Mouse (Mus musculus) lung, embryonic 16.5 days (tissue): ENCODE results near the gene Xrcc6. TPM values are rescaled to one million over a fixed set of nuclear protein-coding genes. Genes with fewer than 3 reads are reported as not detected.

Experiments used
- ATAC-seq: fragments of 200-750 bp; cut with Nextera tagmentation; 2 replicates; pipeline ENCODE4 v1.8.0; 2017; ENCODE audit warnings: low read depth, mild to moderate bottlenecking, moderate library complexity
- H3K27ac ChIP-seq: fragments of 300-500 bp; sonication (generic); 2 replicates; pipeline ENCODE4 v1.5.1; 2014; ENCODE audit warnings: mild to moderate bottlenecking, control low read depth, low read length
- H3K27me3 ChIP-seq: fragments of 300-500 bp; sonication (generic); 2 replicates; pipeline ENCODE4 v1.6.1; 2014; ENCODE audit warnings: low read depth, low read length, mixed read lengths; ENCODE audit not compliant: control insufficient read depth, insufficient read depth
- H3K36me3 ChIP-seq: fragments of 300-500 bp; sonication (generic); 2 replicates; pipeline ENCODE4 v1.6.1; 2014; ENCODE audit warnings: low read length; ENCODE audit not compliant: control insufficient read depth, insufficient read depth
- H3K4me1 ChIP-seq: fragments of 300-500 bp; sonication (generic); replicated peaks from 2 replicates; pipeline ENCODE4 v1.6.1; 2014; ENCODE audit warnings: low read length, mixed read lengths; ENCODE audit not compliant: control insufficient read depth, insufficient read depth
- H3K4me2 ChIP-seq: fragments of 300-500 bp; sonication (generic); 2 replicates; pipeline ENCODE4 v1.6.1; 2014; ENCODE audit warnings: low read depth, low read length, control low read depth
- H3K4me3 ChIP-seq: fragments of 300-500 bp; sonication (generic); 2 replicates; pipeline ENCODE4 v1.5.1; 2014; ENCODE audit warnings: mild to moderate bottlenecking, low read length, control low read depth
- H3K9ac ChIP-seq: fragments of 300-500 bp; sonication (generic); 2 replicates; pipeline ENCODE4 v1.6.1; 2014; ENCODE audit warnings: low read length, control low read depth
- H3K9me3 ChIP-seq: fragments of 300-500 bp; sonication (generic); 2 replicates; pipeline ENCODE4 v1.6.1; 2016; ENCODE audit warnings: low read length; ENCODE audit not compliant: control insufficient read depth
- WGBS: fragments of 180-500 bp; shearing (Covaris S2); extraction: QIAGEN DNeasy Blood & Tissue Kit; methylation state at CpG from one replicate; pipeline ENCODE4 v1.1.7; 2014; 5-methylcytosine and 5-hydroxymethylcytosine counted together
- polyA plus RNA-seq: library from polyadenylated mRNA; unstranded; fragments of >200 nt; fragmentation: Nextera tagmentation; extraction: Ambion mirVana; gene quantifications from 2 replicates; pipeline ENCODE4 v1.2.1, GENCODE M21; 2015

Xrcc6 gene
- polyA plus RNA-seq, 1 experiment from 2014 or later: 72.0 TPM

- no peak overlapping the region for H3K27ac ChIP-seq
- H3K9ac ChIP-seq: no peak overlapping the region
- WGBS: 78% methylated on average over 6 of the region's 6 CpGs
- peaks cover 38% of the 10 kb centered on the region for H3K36me3 ChIP-seq
- H3K27me3 ChIP-seq: no peaks in the 10 kb centered on the region
- no peak overlapping the region for H3K4me2 ChIP-seq
- H3K4me3 ChIP-seq: no peak overlapping the region
- ATAC-seq: no peak
- H3K9me3 ChIP-seq: no peaks in the 10 kb centered on the region
- H3K4me1 ChIP-seq: no peaks in the 10 kb centered on the region
Measured at GRCm38 (mm10) chr15:82023965-82024635, 36.5 kb downstream of the Xrcc6 start.

- H3K36me3 ChIP-seq: peaks cover 41% of the 10 kb centered on the region
- H3K4me3 ChIP-seq: no peak overlapping the region
- H3K4me1 ChIP-seq: no peaks in the 10 kb centered on the region
- no peaks in the 10 kb centered on the region for H3K9me3 ChIP-seq
- no peaks in the 10 kb centered on the region for H3K27me3 ChIP-seq
- no peak overlapping the region for H3K27ac ChIP-seq
- 82% methylated on average over 7 of the region's 7 CpGs for WGBS
- ATAC-seq: no peak
- no peak overlapping the region for H3K4me2 ChIP-seq
- H3K9ac ChIP-seq: no peak overlapping the region
Measured at GRCm38 (mm10) chr15:82027276-82027675, 39.6 kb downstream of the Xrcc6 start.

- peaks cover 41% of the 10 kb centered on the region for H3K36me3 ChIP-seq
- H3K27me3 ChIP-seq: no peaks in the 10 kb centered on the region
- H3K4me2 ChIP-seq: no peak overlapping the region
- H3K27ac ChIP-seq: no peak overlapping the region
- H3K9me3 ChIP-seq: no peaks in the 10 kb centered on the region
- H3K4me3 ChIP-seq: no peak overlapping the region
- 81% methylated on average over 7 of the region's 7 CpGs for WGBS
- no peak overlapping the region for H3K9ac ChIP-seq
- H3K4me1 ChIP-seq: no peaks in the 10 kb centered on the region
- ATAC-seq: no peak
Measured at GRCm38 (mm10) chr15:82027726-82028125, 40.1 kb downstream of the Xrcc6 start.

GRCm38 (mm10) chr15:82032386-82032785, 44.8 kb downstream of the Xrcc6 start:
- Histone ChIP-seq H3K9me3 (no peaks in the 10 kb centered on the region), H3K36me3 (peaks cover 18% of the 10 kb centered on the region), H3K4me3 (no peak overlapping the region), H3K27ac (no peak overlapping the region), H3K4me1 (no peaks in the 10 kb centered on the region), H3K27me3 (no peaks in the 10 kb centered on the region), H3K9ac (no peak overlapping the region), H3K4me2 (no peak overlapping the region)
- 85% methylated on average over 7 of the region's 7 CpGs for WGBS
- no peak for ATAC-seq

GRCm38 (mm10) chr15:82033762-82034161, 46.1 kb downstream of the Xrcc6 start, which contains the start of gene Desi1:
Gene Desi1 (minus strand): TSS chr15:82033862.
- Histone ChIP-seq H3K4me2 (no peak within 1 kb of the TSS), H3K9me3 (no peaks in the 10 kb centered on the region), H3K9ac (no peak within 1 kb of the TSS), H3K36me3 (peaks cover 11% of the 10 kb centered on the region), H3K4me3 (no peak within 1 kb of the TSS), H3K27me3 (no peaks in the 10 kb centered on the region), H3K4me1 (no peaks in the 10 kb centered on the region), H3K27ac (no peak within 1 kb of the TSS)
- WGBS: 86% methylated on average over 4 of the region's 4 CpGs
- ATAC-seq: no peak

GRCm38 (mm10) chr15:82035904-82036689, 48.5 kb downstream of the Xrcc6 start:
- H3K9ac ChIP-seq: no peak overlapping the region
- peaks cover 14% of the 10 kb centered on the region for H3K36me3 ChIP-seq
- ATAC-seq: no peak
- no peaks in the 10 kb centered on the region for H3K9me3 ChIP-seq
- no peak overlapping the region for H3K27ac ChIP-seq
- 76% methylated on average over 12 of the region's 12 CpGs for WGBS
- H3K27me3 ChIP-seq: no peaks in the 10 kb centered on the region
- no peaks in the 10 kb centered on the region for H3K4me1 ChIP-seq
- no peak overlapping the region for H3K4me3 ChIP-seq
- no peak overlapping the region for H3K4me2 ChIP-seq

GRCm38 (mm10) chr15:82040650-82041049, 53.0 kb downstream of the Xrcc6 start:
- no peaks in the 10 kb centered on the region for H3K27me3 ChIP-seq
- no peak overlapping the region for H3K4me2 ChIP-seq
- H3K4me3 ChIP-seq: no peak overlapping the region
- H3K4me1 ChIP-seq: 0 out of 2 replicates have a peak, but pooled peaks cover 3% of the 10 kb centered on the region
- no peak overlapping the region for H3K9ac ChIP-seq
- H3K9me3 ChIP-seq: no peaks in the 10 kb centered on the region
- ATAC-seq: 0 out of 2 replicates have a peak, but pooled peaks have one; percentile 57
- H3K27ac ChIP-seq: no peak overlapping the region
- H3K36me3 ChIP-seq: peaks cover 25% of the 10 kb centered on the region
- 82% methylated on average over 1 of the region's 1 CpGs for WGBS

- Histone ChIP-seq H3K4me2 (no peak overlapping the region), H3K27me3 (no peaks in the 10 kb centered on the region), H3K4me3 (no peak overlapping the region), H3K9ac (no peak overlapping the region), H3K4me1 (peaks cover 9% of the 10 kb centered on the region; the same call in 1 of the 2 replicates), H3K27ac (no peak overlapping the region), H3K36me3 (peaks cover 20% of the 10 kb centered on the region), H3K9me3 (no peaks in the 10 kb centered on the region)
- no peak for ATAC-seq
- WGBS: 96% methylated on average over 7 of the region's 7 CpGs
Measured at GRCm38 (mm10) chr15:82044166-82044784, 56.6 kb downstream of the Xrcc6 start.
